Mouse (Mus musculus) brown adipose tissue, adult 24 weeks (tissue): ENCODE data around the gene Gm49358. TPM values are rescaled to one million over a fixed set of nuclear protein-coding genes. Genes with fewer than 3 reads are reported as not detected.

Experiments used
- H3K27ac ChIP-seq: fragments of 200-500 bp; replicated peaks from 2 replicates; pipeline ENCODE4 v1.5.1; 2012; ENCODE audit warnings: low read depth, mild to moderate bottlenecking, low read length
- H3K4me1 ChIP-seq: fragments of 200-500 bp; 2 replicates; pipeline ENCODE4 v1.6.1; 2012; ENCODE audit warnings: low read length, mixed read lengths; ENCODE audit not compliant: control insufficient read depth, insufficient read depth, insufficient read length
- H3K4me3 ChIP-seq: fragments of 200-500 bp; 2 replicates; pipeline ENCODE4 v1.5.1; 2012; ENCODE audit warnings: low read depth, mild to moderate bottlenecking, low read length, moderate library complexity; ENCODE audit not compliant: insufficient read depth
- polyA plus RNA-seq: library from polyadenylated mRNA; stranded (reverse); fragments of >200 nt; gene quantifications from 2 replicates; pipeline ENCODE4 v1.2.4, GENCODE M21; 2012; ENCODE audit not compliant: missing spikeins, insufficient read depth, insufficient read length

Gm49358 gene
- 2.0 TPM in 1 of 2 replicates, not detected in the other for polyA plus RNA-seq

GRCm38 (mm10) chr10:86763672-86764071 lies at the start of gene Gm49358:
Gene Gm49358 (plus strand): TSS chr10:86763972.
- no peak within 1 kb of the TSS for H3K27ac ChIP-seq
- no peak within 1 kb of the TSS for H3K4me3 ChIP-seq
- no peaks in the 10 kb centered on the region for H3K4me1 ChIP-seq

DNA sequence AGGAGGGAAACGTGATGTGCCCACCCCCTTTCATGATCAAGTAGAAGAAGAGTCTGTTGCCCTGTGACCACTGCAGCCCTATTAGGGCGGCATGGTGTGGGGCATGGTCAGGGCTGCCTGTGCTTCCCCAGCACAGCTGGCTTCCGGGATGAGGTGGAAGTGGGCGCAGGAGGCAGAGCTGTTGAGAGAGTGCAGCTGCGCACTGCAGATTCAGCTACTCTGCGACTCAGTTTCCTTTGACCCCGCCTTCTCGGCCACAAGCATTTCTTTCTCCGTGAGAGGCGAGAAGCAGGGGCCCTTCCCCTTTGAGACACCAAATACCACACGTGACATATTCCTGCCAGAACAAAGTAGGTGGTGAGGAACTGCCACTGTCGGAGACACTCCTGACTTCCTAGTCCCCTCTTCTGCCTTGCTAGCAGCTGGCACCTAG lies 36.2 kb upstream of the Gm49358 start:
- H3K4me3 ChIP-seq: peak overlapping the region; percentile 39
- peak overlapping the region; percentile 26; the same call in 1 of the 2 replicates for H3K27ac ChIP-seq
- H3K4me1 ChIP-seq: peaks cover 2% of the 10 kb centered on the region; the same call in 1 of the 2 replicates

- Histone ChIP-seq H3K4me3 (no peak overlapping the region), H3K4me1 (peaks cover 2% of the 10 kb centered on the region; the same call in 1 of the 2 replicates), H3K27ac (no peak overlapping the region)
Observed at GRCm38 (mm10) chr10:86728176-86728575, 35.6 kb upstream of the Gm49358 start.

- H3K27ac ChIP-seq: no peak overlapping the region
- H3K4me1 ChIP-seq: peaks cover 2% of the 10 kb centered on the region; the same call in 1 of the 2 replicates
- H3K4me3 ChIP-seq: peak overlapping the region; percentile 58
Observed at GRCm38 (mm10) chr10:86730823-86731499, 32.8 kb upstream of the Gm49358 start.

DNA sequence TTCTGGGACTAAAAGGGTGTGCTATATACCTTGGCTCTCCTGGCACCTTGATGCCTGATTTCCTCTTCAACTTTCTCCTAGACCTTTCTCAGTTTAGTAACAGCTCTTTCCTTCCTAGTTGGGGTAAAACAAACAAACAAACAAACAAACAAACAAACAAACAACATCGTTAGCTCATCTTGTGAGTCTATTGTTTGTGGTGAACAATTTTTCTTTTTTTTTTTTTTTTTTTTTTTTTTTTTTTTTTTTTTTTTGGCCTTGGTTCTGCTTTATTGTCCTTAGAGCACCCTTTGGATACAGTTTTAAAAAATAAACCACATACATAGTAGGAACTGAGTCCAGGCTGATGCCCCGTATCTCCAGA lies 32.3 kb upstream of the Gm49358 start:
- H3K27ac ChIP-seq: no peak overlapping the region
- H3K4me3 ChIP-seq: no peak overlapping the region

DNA sequence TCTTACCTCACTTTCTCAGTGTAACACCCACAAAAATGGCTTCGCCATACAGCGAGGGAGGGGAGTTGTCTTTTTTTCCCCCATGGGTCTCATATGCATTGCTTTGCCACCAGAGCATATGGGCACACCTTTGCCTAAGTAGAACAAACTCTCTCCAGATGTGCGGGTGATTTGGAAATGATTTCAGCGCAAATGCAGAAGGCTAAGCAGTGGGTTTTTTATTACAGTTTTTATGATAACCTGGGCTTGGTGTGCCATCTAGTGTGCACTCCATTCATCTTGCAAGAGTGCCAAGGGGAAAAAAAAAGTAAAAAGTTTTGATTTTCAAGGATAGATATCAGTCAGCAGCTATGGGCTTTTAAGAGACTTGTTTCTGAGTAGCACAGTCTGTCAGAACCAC lies 28.7 kb upstream of the Gm49358 start:
- H3K4me3 ChIP-seq: no peak overlapping the region
- H3K4me1 ChIP-seq: no peaks in the 10 kb centered on the region
- H3K27ac ChIP-seq: no peak overlapping the region

More for the DNA sequence above, 32.3 kb upstream of the Gm49358 start:
- H3K4me1 ChIP-seq: peaks cover 2% of the 10 kb centered on the region; the same call in 1 of the 2 replicates

DNA sequence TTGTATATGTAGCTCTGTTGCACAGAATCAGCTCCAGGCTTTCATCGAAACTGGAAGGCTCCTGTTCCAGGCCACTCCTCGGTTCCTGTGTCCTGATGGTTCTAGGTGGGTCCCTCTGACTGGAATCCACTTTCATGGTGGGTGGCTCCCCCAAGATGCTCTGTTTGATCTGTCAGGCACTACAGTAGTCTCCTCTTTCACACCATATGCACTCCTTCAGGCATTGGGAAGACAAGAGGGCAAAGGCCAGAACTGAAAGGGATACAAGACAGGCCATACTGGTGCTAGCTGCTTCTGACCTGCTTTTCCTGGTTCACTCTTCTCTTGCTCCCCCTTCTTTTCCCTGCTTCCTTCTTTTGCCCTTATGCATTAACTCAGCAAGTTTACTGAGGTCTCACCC lies 20.9 kb upstream of the Gm49358 start:
- Histone ChIP-seq H3K27ac (no peak overlapping the region), H3K4me3 (no peak overlapping the region)

GRCm38 (mm10) chr10:86744306-86744705 lies 19.5 kb upstream of the Gm49358 start:
- H3K27ac ChIP-seq: no peak overlapping the region
- H3K4me3 ChIP-seq: no peak overlapping the region
- H3K4me1 ChIP-seq: no peaks in the 10 kb centered on the region

More for the DNA sequence above, 20.9 kb upstream of the Gm49358 start:
- H3K4me1 ChIP-seq: no peaks in the 10 kb centered on the region

DNA sequence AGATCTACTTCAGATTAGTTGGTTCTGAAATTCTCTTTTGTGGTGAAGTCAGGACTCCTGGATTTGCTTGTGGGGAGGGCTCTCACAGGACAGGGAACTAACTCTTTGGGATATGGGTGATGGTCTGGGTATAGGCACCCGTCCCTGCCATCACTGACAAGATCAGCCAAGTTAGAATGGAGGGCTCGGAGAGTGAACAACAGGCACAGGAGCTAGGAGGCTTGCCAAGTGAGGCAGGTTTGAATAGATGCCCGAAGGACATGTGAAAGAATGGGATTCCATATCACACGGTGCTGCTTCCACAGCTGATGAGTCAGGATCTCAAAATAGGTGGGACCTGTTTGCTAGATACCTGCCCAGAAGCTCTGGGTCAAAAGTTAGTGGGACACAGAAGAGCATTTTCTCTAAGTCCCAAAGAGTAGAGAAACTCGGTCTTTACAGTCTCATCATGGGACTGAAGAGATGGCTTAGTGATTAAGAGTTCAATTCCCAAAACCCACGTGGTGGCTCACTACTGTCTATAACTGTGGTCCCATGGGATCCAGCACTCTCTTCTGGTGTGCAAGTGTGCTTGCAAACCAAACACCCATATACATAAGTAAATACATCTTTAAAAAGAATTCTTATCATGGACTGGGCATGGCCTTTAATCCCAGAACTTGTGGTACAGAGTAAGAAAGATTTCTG lies 7.8 kb upstream of the Gm49358 start:
- Histone ChIP-seq H3K4me3 (no peak overlapping the region), H3K27ac (no peak overlapping the region), H3K4me1 (no peaks in the 10 kb centered on the region)

DNA sequence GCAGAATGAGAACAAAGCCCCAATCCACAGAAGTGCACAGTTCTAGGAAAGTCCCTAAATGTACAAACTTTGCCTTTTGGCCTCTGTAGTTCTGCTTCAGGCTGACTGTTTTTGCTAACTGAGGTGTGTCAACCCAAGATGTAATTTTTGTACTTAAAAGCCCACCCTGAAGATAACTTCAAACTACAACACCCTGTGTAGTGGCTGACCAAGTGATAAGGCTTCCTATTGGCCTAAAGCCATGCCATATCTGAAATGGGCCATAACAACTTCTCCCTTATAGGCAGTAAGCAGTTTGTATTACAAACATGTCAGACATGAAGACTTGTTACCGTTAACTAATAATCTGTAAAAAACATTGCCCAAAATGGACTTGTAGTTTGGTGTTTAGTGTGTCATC lies 6.0 kb upstream of the Gm49358 start:
- no peak overlapping the region for H3K4me3 ChIP-seq
- H3K4me1 ChIP-seq: no peaks in the 10 kb centered on the region
- H3K27ac ChIP-seq: no peak overlapping the region

DNA sequence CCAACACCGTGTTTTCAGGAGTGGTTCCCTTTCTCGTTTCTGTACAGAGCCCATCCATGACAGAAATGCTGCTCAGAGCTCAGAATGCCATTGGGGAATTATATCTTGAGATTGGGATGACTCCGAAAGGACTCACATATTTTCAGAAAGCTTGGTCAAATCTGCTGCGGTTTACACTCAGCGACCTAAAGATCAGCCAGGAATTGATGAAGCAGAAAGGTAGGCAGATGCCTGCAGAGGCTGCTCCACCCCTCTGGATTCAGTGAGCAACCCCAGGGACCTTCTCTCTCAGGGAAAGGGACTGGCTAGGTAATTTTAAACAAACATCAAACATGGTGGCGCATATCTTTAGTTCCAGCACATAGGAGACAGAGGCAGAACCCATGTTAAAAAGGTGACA lies 5.6 kb upstream of the Gm49358 start:
- no peaks in the 10 kb centered on the region for H3K4me1 ChIP-seq
- no peak overlapping the region for H3K27ac ChIP-seq
- H3K4me3 ChIP-seq: no peak overlapping the region

GRCm38 (mm10) chr10:86761236-86761635 lies 2.5 kb upstream of the Gm49358 start:
- Histone ChIP-seq H3K27ac (no peak overlapping the region), H3K4me3 (no peak overlapping the region), H3K4me1 (no peaks in the 10 kb centered on the region)

GRCm38 (mm10) chr10:86761722-86762383 lies 1.9 kb upstream of the Gm49358 start:
- Histone ChIP-seq H3K27ac (no peak overlapping the region), H3K4me3 (no peak overlapping the region), H3K4me1 (no peaks in the 10 kb centered on the region)

- Histone ChIP-seq H3K27ac (no peak overlapping the region), H3K4me3 (no peak overlapping the region)
Observed at GRCm38 (mm10) chr10:86762384-86762730, 1.4 kb upstream of the Gm49358 start.

GRCm38 (mm10) chr10:86765344-86765966 lies 1.7 kb downstream of the Gm49358 start:
- no peak overlapping the region for H3K27ac ChIP-seq
- no peak overlapping the region for H3K4me3 ChIP-seq
- no peaks in the 10 kb centered on the region for H3K4me1 ChIP-seq

More at GRCm38 (mm10) chr10:86762384-86762730, 1.4 kb upstream of the Gm49358 start:
- no peaks in the 10 kb centered on the region for H3K4me1 ChIP-seq
